Comparison of ENCODE assay signal across 8 mouse cellular contexts in the genomic region with DNA sequence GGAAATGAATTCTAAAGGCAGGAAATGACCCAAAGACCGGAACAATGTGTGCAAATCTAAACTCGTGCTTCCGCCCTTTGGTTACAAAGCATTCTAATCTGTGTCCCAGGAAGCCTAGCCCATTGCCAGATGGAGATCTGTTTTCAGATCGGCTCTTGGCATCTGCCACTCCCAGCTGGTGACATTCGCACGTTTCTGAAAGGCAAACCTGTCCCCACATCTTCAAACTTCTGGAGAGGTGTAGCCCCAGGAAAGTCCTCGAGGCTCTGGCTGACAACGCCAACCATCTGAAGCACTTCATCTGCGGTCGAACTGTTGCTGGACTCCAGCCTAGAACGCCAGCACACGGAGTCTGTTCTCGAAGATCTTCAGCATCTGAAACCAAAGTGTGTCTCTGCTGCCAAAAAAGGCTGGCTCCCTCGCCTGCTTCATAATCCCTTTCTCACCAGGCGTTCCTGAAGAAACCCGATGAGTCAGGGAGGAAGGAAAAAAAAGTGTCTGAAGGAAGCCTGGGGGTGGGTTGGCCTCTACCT.
A peak's percentile ranks its signal among the peaks of the same experiment; 100 is the strongest.
DNase-seq lines count a peak whose midpoint lies in the region; ATAC-seq and TF ChIP-seq lines count a peak whose summit lies in the region.

No protein-coding gene starts in this region.

- H3K4me3 ChIP-seq in heart, embryonic 13.5 days = peak overlapping the region; percentile 18
- H3K4me3 ChIP-seq in layer of hippocampus, adult 2 months = peak overlapping the region; percentile 37
- peak overlapping the region; percentile 45 for H3K4me3 ChIP-seq in lung, adult 2 months (replicated peaks; ENCODE audit: extremely low read depth, low read depth, low read length)

- H3K27ac ChIP-seq in heart, embryonic 13.5 days (replicated peaks) = peak overlapping the region; percentile 71
- peak overlapping the region; percentile 84 for H3K27ac ChIP-seq in layer of hippocampus, adult 2 months

- H3K27me3 ChIP-seq in heart, embryonic 13.5 days (replicated peaks) = no peaks in the 10 kb centered on the region

- peak; percentile 35; the same call in 1 of the 2 replicates for TF ChIP-seq POLR2A in lung, adult 2 months (IDR thresholded peaks at IDR 0.05; ENCODE audit: borderline replicate concordance, extremely low read depth, low read depth, low read length)

- H3K9me3 ChIP-seq in heart, embryonic 13.5 days = no peaks in the 10 kb centered on the region

- TF ChIP-seq CTCF in layer of hippocampus, adult 2 months (conservative IDR thresholded peaks at IDR 0.05) = no peak
- no peak for TF ChIP-seq CTCF in lung, adult 2 months (IDR thresholded peaks at IDR 0.05; ENCODE audit: insufficient read depth, low read length)

- DNase-seq in fibroblast of lung, adult 2 months (ENCODE audit: low read depth) = peak; percentile 99
- DNase-seq in layer of hippocampus, adult 2 months (ENCODE audit: low spot score in 2 of 2) = peak; percentile 71 to 86
- peak; percentile 78 for DNase-seq in lung, adult 2 months
- DNase-seq in right cerebral cortex, postnatal 36 days (ENCODE audit: low spot score in 2 of 2) = peak; percentile 87 to 92

- peak; percentile 76 for ATAC-seq in CD4-positive, CD25-positive, alpha-beta regulatory T cell, adult 4 months
- peak; percentile 63 for ATAC-seq in activated CD4-positive, CD25-positive, alpha-beta regulatory T cell, adult 4 months
- ATAC-seq in heart, embryonic 13.5 days (ENCODE audit: extremely low read depth, insufficient number of reproducible peaks, low FRiP score, low TSS enrichment) = no peak
- ATAC-seq in erythroid progenitor cell, adult 5-6 weeks (replicated peaks; ENCODE audit: low FRiP score, poor library complexity, severe bottlenecking) = no peak

- H3K36me3 ChIP-seq in heart, embryonic 13.5 days = no peaks in the 10 kb centered on the region

- H3K9ac ChIP-seq in heart, embryonic 13.5 days = peak overlapping the region; percentile 24

- peak overlapping the region; percentile 64 for H3K4me2 ChIP-seq in heart, embryonic 13.5 days

- peaks cover 36% of the 10 kb centered on the region for H3K4me1 ChIP-seq in heart, embryonic 13.5 days
- H3K4me1 ChIP-seq in lung, adult 2 months (ENCODE audit: control insufficient read depth, insufficient read depth, low read length) = peaks cover 16% of the 10 kb centered on the region

- WGBS in heart, embryonic 13.5 days = 8% methylated on average over 16 of the region's 16 CpGs
- WGBS in lung, adult 2 months = 3% methylated on average over 16 of the region's 16 CpGs

Comparison
In these comparisons a context has a peak if more than half of its experiments do, and no peak if none do; other contexts are left out.
1. ATAC-seq: peak in CD4-positive, CD25-positive, alpha-beta regulatory T cell, adult 4 months (single experiment) and activated CD4-positive, CD25-positive, alpha-beta regulatory T cell, adult 4 months (single experiment); none in heart, embryonic 13.5 days (single experiment) and erythroid progenitor cell, adult 5-6 weeks (single experiment).
2. Peak in every context shown above with its lines, with median percentiles within 50 percentile points of each other: DNase-seq and H3K4me3 ChIP-seq.